Mouse (Mus musculus) heart, adult 2 months (tissue): ENCODE results near the gene Slc2a4. TPM values are rescaled to one million over a fixed set of nuclear protein-coding genes. Genes with fewer than 3 reads are reported as not detected.

Experiments used
- DNase-seq, 2 experiments: peaks; one replicate each; pipeline ENCODE4 v3.0.0; 2021
- H3K27ac ChIP-seq: fragments of 200-600 bp; 2 replicates; pipeline ENCODE4 v1.8.1; 2022
- H3K27me3 ChIP-seq: fragments of 200-500 bp; 2 replicates; pipeline ENCODE4 v1.6.1; 2012; ENCODE audit warnings: mild to moderate bottlenecking, low read length, inconsistent platforms, mixed read lengths; ENCODE audit not compliant: control insufficient read depth, insufficient read depth
- H3K36me3 ChIP-seq: fragments of 200-500 bp; 2 replicates; pipeline ENCODE4 v1.6.1; 2012; ENCODE audit warnings: low read length, inconsistent platforms; ENCODE audit not compliant: control insufficient read depth, insufficient read depth
- H3K4me1 ChIP-seq: fragments of 200-500 bp; 2 replicates; pipeline ENCODE4 v1.6.1; 2011; ENCODE audit warnings: low read length; ENCODE audit not compliant: control insufficient read depth, insufficient read depth
- H3K4me3 ChIP-seq: fragments of 200-600 bp; 2 replicates; pipeline ENCODE4 v1.8.1; 2022
- H3K79me2 ChIP-seq: fragments of 200-500 bp; replicated peaks from 2 replicates; pipeline ENCODE4 v1.6.1; 2012; ENCODE audit warnings: mild to moderate bottlenecking, inconsistent platforms, low read length, moderate library complexity, mixed read lengths; ENCODE audit not compliant: control insufficient read depth, insufficient read depth
- H3K9ac ChIP-seq: fragments of 200-500 bp; 2 replicates; pipeline ENCODE4 v1.6.1; 2012; ENCODE audit warnings: low read depth, mild to moderate bottlenecking, control low read depth, inconsistent platforms, low read length, mixed read lengths
- CTCF ChIP-seq: fragments of 200-600 bp; IDR thresholded peaks from 2 replicates; pipeline ENCODE4 v1.8.1; 2022; ENCODE audit warnings: antibody characterized with exemption, mild to moderate bottlenecking, moderate library complexity
- EP300 ChIP-seq: fragments of 200-500 bp; IDR thresholded peaks from 2 replicates; pipeline ENCODE4 v1.6.1; 2011; ENCODE audit warnings: low read depth, low read length, control low read depth; ENCODE audit not compliant: insufficient read depth
- POLR2A ChIP-seq: fragments of 200-500 bp; IDR thresholded peaks from 2 replicates; pipeline ENCODE4 v1.6.1; 2011; ENCODE audit warnings: mild to moderate bottlenecking, low read depth, low read length, control low read depth; ENCODE audit not compliant: insufficient read depth
- WGBS: fragments of 180-500 bp; shearing (Covaris S2); methylation state at CpG from one replicate; pipeline ENCODE4 v1.1.7; 2018; 5-methylcytosine and 5-hydroxymethylcytosine counted together
- intact Hi-C: fragments of 180-260 bp; cut with DNase I; formaldehyde crosslinking; loops from one replicate; pipeline ENCODE4 v1.15.1; 2025
- polyA plus RNA-seq: library from polyadenylated mRNA; depleted of rRNA; stranded (reverse); fragments of >200 nt; gene quantifications from 2 replicates; pipeline ENCODE4 v1.2.3, GENCODE M21; 2012
- total RNA-seq, 2 experiments: library from RNA; stranded (reverse); gene quantifications; 2 replicates each; pipeline ENCODE4 v1.2.3; 2021

Gene Slc2a4
- total and polyA plus RNA-seq, 3 experiments: 363 to 516 (median 456) TPM

DNA sequence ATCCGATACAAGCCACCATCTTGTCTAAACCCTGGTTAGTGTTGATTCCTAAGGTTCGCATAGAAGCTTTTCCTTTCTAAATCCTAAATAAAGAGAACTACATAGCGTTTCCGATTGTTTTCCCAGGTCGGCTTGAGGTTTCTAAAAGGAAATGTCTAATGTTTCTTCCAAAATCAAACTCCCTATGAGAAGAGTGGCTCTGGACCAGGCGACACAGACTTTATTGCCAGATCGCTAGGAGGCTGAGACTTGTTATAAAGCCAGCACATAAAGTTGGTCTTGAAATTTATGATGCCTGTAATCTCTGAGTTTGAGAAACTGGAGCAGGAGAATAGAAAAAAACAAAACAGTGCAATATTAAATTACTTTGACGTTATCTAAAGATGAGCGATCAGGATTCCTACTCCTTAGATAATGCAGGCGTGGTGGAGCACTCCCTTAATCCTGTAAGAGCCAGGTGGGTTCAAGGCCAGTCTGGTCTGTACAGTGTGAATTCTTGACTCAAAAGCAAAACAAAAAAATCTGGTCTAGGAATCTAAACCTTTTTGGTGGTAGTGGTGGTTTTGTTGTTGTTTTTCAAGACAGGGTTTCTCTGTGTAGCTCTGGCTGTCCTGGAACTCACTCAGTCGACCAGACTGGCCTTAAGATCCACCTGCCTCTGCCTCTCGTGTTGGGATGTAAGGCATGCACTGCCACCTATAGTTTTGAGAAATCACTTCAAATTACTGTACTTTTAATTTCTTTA is 25.8 kb downstream of the Slc2a4 start:
- Histone ChIP-seq H3K36me3 (peaks cover 12% of the 10 kb centered on the region; the same call in 1 of the 2 replicates), H3K27me3 (no peaks in the 10 kb centered on the region), H3K4me1 (peaks cover 6% of the 10 kb centered on the region), H3K9ac (peak overlapping the region; percentile 79), H3K27ac (peak overlapping the region; percentile 97), H3K4me3 (peak overlapping the region; percentile 70), H3K79me2 (no peaks in the 10 kb centered on the region)
- 4% methylated on average over 12 of the region's 12 CpGs for WGBS
- intact Hi-C loops: loop anchor here (5.0 kb wide), 1 partner anchor 70 kb away; the partner anchor contains the start of gene Gabarap
- no peak for TF ChIP-seq CTCF
- no peak for TF ChIP-seq EP300
- no peak for TF ChIP-seq POLR2A
- DNase-seq: peak in 1 of 2 experiments; percentile 19

- Histone ChIP-seq H3K4me3 (peak within 1 kb of the TSS; percentile 71), H3K36me3 (peaks cover 12% of the 10 kb centered on the region; the same call in 1 of the 2 replicates), H3K79me2 (no peaks in the 10 kb centered on the region), H3K27ac (peak within 1 kb of the TSS; percentile 97), H3K27me3 (no peaks in the 10 kb centered on the region), H3K9ac (peak within 1 kb of the TSS; percentile 98), H3K4me1 (peaks cover 6% of the 10 kb centered on the region)
- under 1% methylated on average over 78 of the region's 78 CpGs for WGBS
- TF ChIP-seq CTCF: peak; percentile 81
- TF ChIP-seq POLR2A: peak; percentile 99
- peak; percentile 94 for TF ChIP-seq EP300
- DNase-seq: peak; percentile 100
- intact Hi-C loops: loop anchor here (2.0 to 5.0 kb wide), 3 partner anchors 41 to 163 kb away; partner anchors contain the start of genes Gabarap, Kctd11 and Polr2a
Measured at GRCm38 (mm10) chr11:69921114-69922011, 26.6 kb downstream of the Slc2a4 start, which contains the start of gene Eif5a. Eif5a (minus strand) TSS chr11:69921958.

GRCm38 (mm10) chr11:69920266-69921031 is 27.5 kb downstream of the Slc2a4 start:
- peak; percentile 54 to 57 for DNase-seq
- intact Hi-C loops: loop anchor here (2.0 to 5.0 kb wide), 3 partner anchors 40 to 162 kb away; partner anchors contain the start of genes Gabarap, Kctd11 and Polr2a
- 1% methylated on average over 63 of the region's 65 CpGs for WGBS

DNA sequence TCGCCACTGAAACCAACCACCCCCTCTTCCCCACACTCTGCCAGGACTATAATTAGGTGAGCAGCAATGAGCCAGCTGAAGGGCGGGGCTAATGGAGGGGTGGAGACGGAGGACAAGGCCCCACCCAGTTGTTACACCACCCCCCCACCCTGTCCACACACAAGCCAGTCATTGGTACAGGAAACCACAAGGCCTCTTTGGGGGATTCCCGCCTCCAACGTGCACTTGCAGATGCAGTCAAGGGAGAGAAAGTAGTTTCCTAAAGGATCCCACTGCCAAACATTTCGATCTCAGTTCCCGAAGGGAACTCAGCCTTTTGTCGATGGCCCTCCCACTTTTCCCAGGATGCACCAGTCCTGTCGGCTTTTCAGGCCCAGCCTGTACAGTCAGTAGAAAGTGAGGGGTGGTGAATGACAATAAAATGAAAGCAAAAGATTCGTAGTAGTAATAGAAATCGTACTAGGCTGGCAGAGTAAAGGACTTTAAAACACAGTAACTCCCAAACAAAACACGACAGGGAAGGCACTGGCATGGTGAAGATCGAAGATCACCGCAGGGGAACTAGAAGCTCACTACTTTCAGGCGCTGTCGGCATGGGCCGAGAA is 28.2 kb downstream of the Slc2a4 start:
- intact Hi-C loops: loop anchor here (2.0 to 5.0 kb wide), 3 partner anchors 39 to 161 kb away; partner anchors contain the start of genes Gabarap, Kctd11 and Polr2a

More at GRCm38 (mm10) chr11:69920266-69921031, 27.5 kb downstream of the Slc2a4 start:
- H3K4me1 ChIP-seq: peaks cover 6% of the 10 kb centered on the region
- TF ChIP-seq POLR2A (no peak), CTCF (no peak), EP300 (no peak)
- H3K36me3 ChIP-seq: peaks cover 12% of the 10 kb centered on the region; the same call in 1 of the 2 replicates
- H3K9ac ChIP-seq: peak overlapping the region; percentile 98
- H3K4me3 ChIP-seq: peak overlapping the region; percentile 71
- peak overlapping the region; percentile 96 for H3K27ac ChIP-seq
- no peaks in the 10 kb centered on the region for H3K79me2 ChIP-seq
- H3K27me3 ChIP-seq: no peaks in the 10 kb centered on the region

More for the DNA sequence above, 28.2 kb downstream of the Slc2a4 start:
- peaks cover 14% of the 10 kb centered on the region; the same call in 1 of the 2 replicates for H3K36me3 ChIP-seq
- H3K4me3 ChIP-seq: peak overlapping the region; percentile 71
- no peaks in the 10 kb centered on the region for H3K27me3 ChIP-seq
- peak; percentile 85 to 88 for DNase-seq
- H3K27ac ChIP-seq: peak overlapping the region; percentile 96
- H3K9ac ChIP-seq: peak overlapping the region; percentile 98
- peak; percentile 58 for TF ChIP-seq POLR2A
- TF ChIP-seq EP300: peak; percentile 62; the same call in 1 of the 2 replicates
- no peak for TF ChIP-seq CTCF
- under 1% methylated on average over 17 of the region's 17 CpGs for WGBS
- H3K4me1 ChIP-seq: peaks cover 8% of the 10 kb centered on the region
- no peaks in the 10 kb centered on the region for H3K79me2 ChIP-seq
